In genomic region chr8:71731652-71732230, GRCm38 (mm10) we compare ENCODE assay signal across 8 mouse cellular contexts. TPM values are rescaled to one million over a fixed set of nuclear protein-coding genes. Genes with fewer than 3 reads are reported as not detected.
DNase-seq lines count a peak whose midpoint lies in the region; ATAC-seq and TF ChIP-seq lines count a peak whose summit lies in the region.
"Had no signal": no experiment of that assay in that cellular context is flagged by ENCODE, and none has a peak within 500 bp of the region (broad histone marks: within the 10 kb centered on the region; RNA-seq: fewer than 3 reads in every experiment).

No protein-coding gene starts in this region.

- no peak overlapping the region for H3K4me2 ChIP-seq in liver, embryonic 11.5 days
- H3K4me2 ChIP-seq: liver, embryonic 13.5 days had no signal

- H3K79me2 ChIP-seq in MEL (ENCODE audit: control insufficient read depth, insufficient read depth, low read length, poor library complexity) = no peaks in the 10 kb centered on the region

- H3K4me1 ChIP-seq in liver, embryonic 11.5 days (replicated peaks; ENCODE audit: control insufficient read depth, insufficient read depth, low read length) = 0 out of 2 replicates have a peak, but pooled peaks cover 5% of the 10 kb centered on the region
- H3K4me1 ChIP-seq in MEL (ENCODE audit: control insufficient read depth in 1 of 2, insufficient read depth in 2 of 2, low read length in 2 of 2) = no peaks in the 10 kb centered on the region; a peak in 1 of 4 replicates
- H3K4me1 ChIP-seq in bone marrow, adult 2 months (ENCODE audit: control insufficient read depth, insufficient read depth, low read length) = peaks cover 2% of the 10 kb centered on the region; the same call in 1 of the 2 replicates

- ATAC-seq in liver, embryonic 11.5 days (replicated peaks; ENCODE audit: low FRiP score) = no peak
- ATAC-seq in megakaryocyte-erythroid progenitor cell, adult 5-6 weeks (replicated peaks; ENCODE audit: low FRiP score, low TSS enrichment, poor library complexity, severe bottlenecking) = peak; percentile 63

- H3K9me3 ChIP-seq in liver, embryonic 11.5 days (ENCODE audit: control insufficient read depth, low read length) = no peaks in the 10 kb centered on the region
- no peaks in the 10 kb centered on the region for H3K9me3 ChIP-seq in MEL (replicated peaks; ENCODE audit: insufficient read depth, low read length)
- H3K9me3 ChIP-seq: liver, embryonic 13.5 days had no signal

- TF ChIP-seq EP300 in MEL (IDR thresholded peaks at IDR 0.05; ENCODE audit: low read depth in 1 of 2, low read length in 2 of 2) = no peak

- TF ChIP-seq CTCF in MEL (IDR thresholded peaks at IDR 0.05 in 2 of 3, conservative IDR thresholded peaks at IDR 0.05 in 1 of 3; ENCODE audit: control insufficient read depth in 1 of 3, insufficient read depth in 1 of 3, low read depth in 2 of 3, low read length in 3 of 3, poor library complexity in 1 of 3, severe bottlenecking in 1 of 3) = peak in 2 of 3 experiments; percentile 70 to 73; a peak in 5 of 6 replicates
- TF ChIP-seq CTCF in bone marrow, adult 2 months (IDR thresholded peaks at IDR 0.05; ENCODE audit: control insufficient read depth, insufficient read depth, low read length) = peak; percentile 80

- peak; percentile 62 for TF ChIP-seq RAD21 in MEL (IDR thresholded peaks at IDR 0.05; ENCODE audit: low read depth, low read length)

- DNase-seq in liver = peak; percentile 57
- DNase-seq in liver, embryonic 11.5 days (ENCODE audit: low spot score) = no peak
- DNase-seq in MEL (ENCODE audit: low read depth, low spot score) = peak; percentile 52
- peak; percentile 67 for DNase-seq in heart, postnatal 4 days
- peak; percentile 88 for DNase-seq in thymus, postnatal 25 days
- DNase-seq: liver, embryonic 13.5 days had no signal

- no peak overlapping the region for H3K27ac ChIP-seq in liver, embryonic 11.5 days (ENCODE audit: low read depth, low read length)
- H3K27ac ChIP-seq in MEL (ENCODE audit: control insufficient read depth, low read depth, low read length) = no peak overlapping the region
- no peak overlapping the region for H3K27ac ChIP-seq in bone marrow, adult 2 months (ENCODE audit: control insufficient read depth, insufficient read depth, low read depth, low read length, poor library complexity)
- H3K27ac ChIP-seq: liver, embryonic 13.5 days had no signal

- no peak overlapping the region for H3K9ac ChIP-seq in liver, embryonic 11.5 days (ENCODE audit: low read depth, low read length)
- H3K9ac ChIP-seq in MEL (ENCODE audit: control insufficient read depth, low read depth, low read length, poor library complexity, severe bottlenecking) = no peak overlapping the region
- H3K9ac ChIP-seq: liver, embryonic 13.5 days had no signal

- WGBS in liver, embryonic 11.5 days = 54% methylated on average over 3 of the region's 3 CpGs
- 29% methylated on average over 3 of the region's 3 CpGs for WGBS in bone marrow, adult 2 months

- no peaks in the 10 kb centered on the region for H3K36me3 ChIP-seq in liver, embryonic 11.5 days (ENCODE audit: control insufficient read depth, insufficient read depth, low read length)
- H3K36me3 ChIP-seq in MEL (ENCODE audit: control insufficient read depth in 1 of 2, insufficient read depth in 2 of 2, low read length in 2 of 2) = no peaks in the 10 kb centered on the region
- H3K36me3 ChIP-seq: liver, embryonic 13.5 days had no signal

- TF ChIP-seq POLR2A in MEL (IDR thresholded peaks at IDR 0.05; ENCODE audit: control insufficient read depth in 1 of 2, insufficient read depth in 1 of 2, low read depth in 1 of 2, low read length in 2 of 2, poor library complexity in 1 of 2) = no peak
- TF ChIP-seq POLR2A in bone marrow, adult 2 months (IDR thresholded peaks at IDR 0.05; ENCODE audit: borderline replicate concordance, control insufficient read depth, low read depth, low read length) = no peak

- H3K27me3 ChIP-seq in liver, embryonic 11.5 days (replicated peaks; ENCODE audit: control insufficient read depth, insufficient read depth, low read length) = peaks cover 13% of the 10 kb centered on the region; the same call in 1 of the 2 replicates
- H3K27me3 ChIP-seq in MEL (ENCODE audit: control insufficient read depth in 1 of 2, insufficient read depth in 2 of 2, low read length in 2 of 2) = no peaks in the 10 kb centered on the region

- H3K4me3 ChIP-seq in liver, embryonic 11.5 days (ENCODE audit: low read depth, low read length) = no peak overlapping the region
- H3K4me3 ChIP-seq in MEL (ENCODE audit: control insufficient read depth in 1 of 2, insufficient read depth in 1 of 2, low read depth in 2 of 2, low read length in 2 of 2) = no peak overlapping the region
- no peak overlapping the region for H3K4me3 ChIP-seq in bone marrow, adult 2 months (replicated peaks; ENCODE audit: control insufficient read depth, low read depth, low read length)
- H3K4me3 ChIP-seq: liver, embryonic 13.5 days had no signal

TF ChIP-seq in MEL, 35 proteins besides CTCF, POLR2A, EP300 and RAD21:
- TF ChIP-seq ZC3H11A (IDR thresholded peaks at IDR 0.05; ENCODE audit: low read depth, low read length) (peak; percentile 58), SMC3 (IDR thresholded peaks at IDR 0.05; ENCODE audit: low read depth, low read length) (peak; percentile 77), POLR2AphosphoS5 (IDR thresholded peaks at IDR 0.05; ENCODE audit: borderline replicate concordance, low read depth, low read length) (no peak)

RNA-seq across cellular contexts. Expression of gene Fcho1, which starts 6.2 kb away (rescaled TPM):
- 20.8 and 21.1 TPM in 2 replicates for polyA plus RNA-seq in liver, embryonic 11.5 days (2014; fragmentation: Nextera tagmentation; extraction: Ambion mirVana)
- total RNA-seq in MEL (2012; rRNA removed) = 2.3 and 3.7 TPM in 2 replicates
- polyA plus RNA-seq in MEL (2012; ENCODE audit: insufficient read depth in 1 of 2, insufficient read length in 2 of 2, low read depth in 1 of 2, low replicate concordance in 2 of 2, missing spikeins in 1 of 2) = 1 to 10 TPM in 1 of 2 experiments, not detected in 1; 6.8 TPM
- 79.3 and 144 TPM in 2 replicates for polyA plus RNA-seq in bone marrow, adult 2 months (2011; ENCODE audit: insufficient read depth, insufficient read length, low replicate concordance, missing spikeins)
- 1 to 10 TPM; 1.6 to 2.4 TPM for total RNA-seq in heart, postnatal 4 days (2021)
- total RNA-seq in megakaryocyte-erythroid progenitor cell, adult 5-6 weeks (2014; fragmentation: Nextera tagmentation) = 183 and 235 TPM in 2 replicates
- total RNA-seq in megakaryocyte-erythroid progenitor cell, adult 5-6 weeks (2017) = 68.1 and 88.4 TPM in 2 replicates

RNA-seq across cellular contexts. Expression of gene B3gnt3, which starts 30.2 kb away (rescaled TPM):
- polyA plus RNA-seq in liver, embryonic 11.5 days (2014; fragmentation: Nextera tagmentation; extraction: Ambion mirVana) = 2.1 and 2.9 TPM in 2 replicates
- total RNA-seq in MEL (2012; rRNA removed) = 0.10 and 0.19 TPM in 2 replicates
- polyA plus RNA-seq in MEL (2012; ENCODE audit: insufficient read depth in 1 of 2, insufficient read length in 2 of 2, low read depth in 1 of 2, low replicate concordance in 2 of 2, missing spikeins in 1 of 2) = under 1 TPM in 1 of 2 experiments, not detected in 1; 0.84 TPM
- polyA plus RNA-seq in bone marrow, adult 2 months (2011; ENCODE audit: insufficient read depth, insufficient read length, low replicate concordance, missing spikeins) = 1.3 and 2.3 TPM in 2 replicates
- 1 to 10 TPM; 7.5 to 7.6 TPM for total RNA-seq in heart, postnatal 4 days (2021)
- total RNA-seq in megakaryocyte-erythroid progenitor cell, adult 5-6 weeks (2014; fragmentation: Nextera tagmentation) = 0.42 and 0.79 TPM in 2 replicates
- total RNA-seq in megakaryocyte-erythroid progenitor cell, adult 5-6 weeks (2017) = 0.30 and 0.99 TPM in 2 replicates

RNA-seq across cellular contexts. Expression of gene Insl3, which starts 42.7 kb away (rescaled TPM):
- 1.3 and 2.0 TPM in 2 replicates for polyA plus RNA-seq in liver, embryonic 11.5 days (2014; fragmentation: Nextera tagmentation; extraction: Ambion mirVana)
- 0.54 and 0.69 TPM in 2 replicates for total RNA-seq in MEL (2012; rRNA removed)
- polyA plus RNA-seq in MEL (2012; ENCODE audit: insufficient read depth in 1 of 2, insufficient read length in 2 of 2, low read depth in 1 of 2, low replicate concordance in 2 of 2, missing spikeins in 1 of 2) = 1 to 10 TPM in 1 of 2 experiments, not detected in 1; 4.4 TPM
- 10.2 and 16.7 TPM in 2 replicates for polyA plus RNA-seq in bone marrow, adult 2 months (2011; ENCODE audit: insufficient read depth, insufficient read length, low replicate concordance, missing spikeins)
- 1 to 10 TPM; 6.6 to 6.9 TPM for total RNA-seq in heart, postnatal 4 days (2021)
- total RNA-seq in megakaryocyte-erythroid progenitor cell, adult 5-6 weeks (2014; fragmentation: Nextera tagmentation) = 6.4 and 17.6 TPM in 2 replicates
- 0.88 and 4.8 TPM in 2 replicates for total RNA-seq in megakaryocyte-erythroid progenitor cell, adult 5-6 weeks (2017)

RNA-seq across cellular contexts. Expression of gene Jak3, which starts 55.6 kb away (rescaled TPM):
- polyA plus RNA-seq in liver, embryonic 11.5 days (2014; fragmentation: Nextera tagmentation; extraction: Ambion mirVana) = 10.1 and 11.0 TPM in 2 replicates
- total RNA-seq in MEL (2012; rRNA removed) = 4.2 and 5.1 TPM in 2 replicates
- polyA plus RNA-seq in MEL (2012; ENCODE audit: insufficient read depth in 1 of 2, insufficient read length in 2 of 2, low read depth in 1 of 2, low replicate concordance in 2 of 2, missing spikeins in 1 of 2) = 10 to 100 TPM in 1 of 2 experiments, not detected in 1; 12.4 TPM
- polyA plus RNA-seq in bone marrow, adult 2 months (2011; ENCODE audit: insufficient read depth, insufficient read length, low replicate concordance, missing spikeins) = 7.5 and 15.6 TPM in 2 replicates
- 10 to 100 TPM; 15.8 TPM for total RNA-seq in heart, postnatal 4 days (2021)
- total RNA-seq in megakaryocyte-erythroid progenitor cell, adult 5-6 weeks (2014; fragmentation: Nextera tagmentation) = 5.2 and 10.4 TPM in 2 replicates
- 1.8 and 4.5 TPM in 2 replicates for total RNA-seq in megakaryocyte-erythroid progenitor cell, adult 5-6 weeks (2017)

Comparison
In these comparisons a context has a peak if more than half of its experiments do, and no peak if none do; other contexts are left out.
1. RNA of gene Fcho1, which starts 6.2 kb away (total RNA-seq): 68.1 to 235 TPM in megakaryocyte-erythroid progenitor cell, adult 5-6 weeks; 2.3 to 3.7 TPM in MEL and 1.6 to 2.4 TPM in heart, postnatal 4 days; every median in the first group is over 10 times any median in the second.